Mouse (Mus musculus) kidney, embryonic 16.5 days (tissue): ENCODE measurements around the gene Sirt7. TPM values are rescaled to one million over a fixed set of nuclear protein-coding genes. Genes with fewer than 3 reads are reported as not detected.

Experiments
- ATAC-seq: fragments of 200-750 bp; cut with Nextera tagmentation; 2 replicates; pipeline ENCODE4 v1.8.0; 2017; ENCODE audit warnings: moderate TSS enrichment; ENCODE audit not compliant: low FRiP score, low TSS enrichment
- H3K27ac ChIP-seq: fragments of 300-500 bp; sonication (generic); 2 replicates; pipeline ENCODE4 v1.5.1; 2014; ENCODE audit warnings: low read length
- H3K27me3 ChIP-seq: fragments of 300-500 bp; sonication (generic); 2 replicates; pipeline ENCODE4 v1.6.1; 2014; ENCODE audit warnings: low read length, control low read depth, mixed read lengths; ENCODE audit not compliant: insufficient read depth
- H3K36me3 ChIP-seq: fragments of 300-500 bp; sonication (generic); 2 replicates; pipeline ENCODE4 v1.6.1; 2014; ENCODE audit warnings: low read length, control low read depth, mixed read lengths; ENCODE audit not compliant: insufficient read depth
- H3K4me1 ChIP-seq: fragments of 300-500 bp; sonication (generic); 2 replicates; pipeline ENCODE4 v1.6.1; 2014; ENCODE audit warnings: low read length, control low read depth, mixed read lengths; ENCODE audit not compliant: insufficient read depth
- H3K4me2 ChIP-seq: fragments of 300-500 bp; sonication (generic); replicated peaks from 2 replicates; pipeline ENCODE4 v1.6.1; 2014; ENCODE audit warnings: low read depth, low read length
- H3K4me3 ChIP-seq: fragments of 300-500 bp; sonication (generic); 2 replicates; pipeline ENCODE4 v1.5.1; 2014; ENCODE audit warnings: mild to moderate bottlenecking, low read length
- H3K9ac ChIP-seq: fragments of 300-500 bp; sonication (generic); replicated peaks from 2 replicates; pipeline ENCODE4 v1.6.1; 2014; ENCODE audit warnings: low read length
- H3K9me3 ChIP-seq: fragments of 300-500 bp; sonication (generic); 2 replicates; pipeline ENCODE4 v1.6.1; 2016; ENCODE audit warnings: low read length, control low read depth
- WGBS: fragments of 180-500 bp; shearing (Covaris S2); extraction: QIAGEN DNeasy Blood & Tissue Kit; methylation state at CpG from one replicate; pipeline ENCODE4 v1.1.7; 2014; 5-methylcytosine and 5-hydroxymethylcytosine counted together
- polyA plus RNA-seq: library from polyadenylated mRNA; unstranded; fragments of >200 nt; fragmentation: Nextera tagmentation; extraction: Ambion mirVana; gene quantifications from 2 replicates; pipeline ENCODE4 v1.2.1, GENCODE M21; 2015

The Sirt7 gene
- polyA plus RNA-seq, 1 experiment from 2014 or later: 39.3 TPM

- Histone ChIP-seq H3K27ac (no peak overlapping the region), H3K9ac (peak overlapping the region; percentile 53), H3K4me2 (peak overlapping the region; percentile 69), H3K9me3 (no peaks in the 10 kb centered on the region), H3K4me3 (peak overlapping the region; percentile 52), H3K4me1 (peaks cover 17% of the 10 kb centered on the region; the same call in 1 of the 2 replicates), H3K27me3 (peaks cover 64% of the 10 kb centered on the region), H3K36me3 (no peaks in the 10 kb centered on the region)
- ATAC-seq: 0 out of 2 replicates have a peak, but pooled peaks have one; percentile 3
- 2% methylated on average over 49 of the region's 50 CpGs for WGBS
These were observed 34.7 kb upstream of the Sirt7 start for GRCm38 (mm10) chr11:120659509-120660300.

GRCm38 (mm10) chr11:120658876-120659410 is 33.9 kb upstream of the Sirt7 start:
- no peak for ATAC-seq
- H3K9ac ChIP-seq: no peak overlapping the region
- peaks cover 64% of the 10 kb centered on the region for H3K27me3 ChIP-seq
- H3K36me3 ChIP-seq: no peaks in the 10 kb centered on the region
- H3K27ac ChIP-seq: no peak overlapping the region
- WGBS: 3% methylated on average over 24 of the region's 24 CpGs
- H3K4me2 ChIP-seq: peak overlapping the region; percentile 36; the same call in 1 of the 2 replicates
- peaks cover 17% of the 10 kb centered on the region; the same call in 1 of the 2 replicates for H3K4me1 ChIP-seq
- H3K4me3 ChIP-seq: peak overlapping the region; percentile 22
- H3K9me3 ChIP-seq: no peaks in the 10 kb centered on the region

GRCm38 (mm10) chr11:120657301-120657700 is 32.3 kb upstream of the Sirt7 start:
- ATAC-seq: no peak

GRCm38 (mm10) chr11:120654741-120655140 is 29.7 kb upstream of the Sirt7 start:
- no peaks in the 10 kb centered on the region for H3K36me3 ChIP-seq
- peaks cover under 1% of the 10 kb centered on the region; the same call in 1 of the 2 replicates for H3K4me1 ChIP-seq
- peaks cover 26% of the 10 kb centered on the region for H3K27me3 ChIP-seq
- H3K9ac ChIP-seq: no peak overlapping the region
- H3K27ac ChIP-seq: no peak overlapping the region
- WGBS: 84% methylated on average over 3 of the region's 3 CpGs
- no peaks in the 10 kb centered on the region for H3K9me3 ChIP-seq
- H3K4me3 ChIP-seq: no peak overlapping the region
- no peak overlapping the region for H3K4me2 ChIP-seq
- ATAC-seq: no peak

More at GRCm38 (mm10) chr11:120657301-120657700, 32.3 kb upstream of the Sirt7 start:
- Histone ChIP-seq H3K4me2 (no peak overlapping the region), H3K36me3 (no peaks in the 10 kb centered on the region), H3K4me3 (no peak overlapping the region), H3K9me3 (no peaks in the 10 kb centered on the region), H3K27me3 (peaks cover 52% of the 10 kb centered on the region), H3K9ac (no peak overlapping the region), H3K27ac (no peak overlapping the region), H3K4me1 (peaks cover 17% of the 10 kb centered on the region; the same call in 1 of the 2 replicates)
- WGBS: 91% methylated on average over 4 of the region's 4 CpGs

- H3K9me3 ChIP-seq: no peaks in the 10 kb centered on the region
- H3K4me2 ChIP-seq: no peak overlapping the region
- no peaks in the 10 kb centered on the region for H3K36me3 ChIP-seq
- no peak overlapping the region for H3K4me3 ChIP-seq
- no peak for ATAC-seq
- no peak overlapping the region for H3K9ac ChIP-seq
- WGBS: 70% methylated on average over 3 of the region's 3 CpGs
- H3K27me3 ChIP-seq: no peaks in the 10 kb centered on the region
- no peak overlapping the region for H3K27ac ChIP-seq
- peaks cover 8% of the 10 kb centered on the region for H3K4me1 ChIP-seq
These were observed 26.8 kb upstream of the Sirt7 start for GRCm38 (mm10) chr11:120651872-120652271.

GRCm38 (mm10) chr11:120648001-120648476 is 23.0 kb upstream of the Sirt7 start, which contains the start of gene Myadml2:
Gene Myadml2, minus strand, starts transcription at chr11:120648158.
- peaks cover 13% of the 10 kb centered on the region for H3K4me1 ChIP-seq
- no peaks in the 10 kb centered on the region for H3K36me3 ChIP-seq
- no peaks in the 10 kb centered on the region for H3K9me3 ChIP-seq
- peak within 1 kb of the TSS; percentile 43 for H3K9ac ChIP-seq
- 4% methylated on average over 13 of the region's 13 CpGs for WGBS
- no peak for ATAC-seq
- peak within 1 kb of the TSS; percentile 32 for H3K4me3 ChIP-seq
- no peaks in the 10 kb centered on the region for H3K27me3 ChIP-seq
- no peak within 1 kb of the TSS for H3K27ac ChIP-seq
- H3K4me2 ChIP-seq: peak within 1 kb of the TSS; percentile 54

- WGBS: 86% methylated on average over 35 of the region's 35 CpGs
- Histone ChIP-seq H3K4me3 (no peak overlapping the region), H3K9me3 (no peaks in the 10 kb centered on the region), H3K4me2 (peak overlapping the region; percentile 54; the same call in 1 of the 2 replicates), H3K27me3 (no peaks in the 10 kb centered on the region), H3K36me3 (no peaks in the 10 kb centered on the region), H3K4me1 (peaks cover 18% of the 10 kb centered on the region), H3K27ac (no peak overlapping the region), H3K9ac (peak overlapping the region; percentile 9)
- ATAC-seq: no peak
These were observed 22.2 kb upstream of the Sirt7 start for GRCm38 (mm10) chr11:120647047-120647830.

- no peaks in the 10 kb centered on the region for H3K36me3 ChIP-seq
- H3K4me3 ChIP-seq: peak within 1 kb of the TSS; percentile 62
- no peaks in the 10 kb centered on the region for H3K9me3 ChIP-seq
- H3K27me3 ChIP-seq: no peaks in the 10 kb centered on the region
- H3K4me1 ChIP-seq: peaks cover 18% of the 10 kb centered on the region
- H3K4me2 ChIP-seq: peak within 1 kb of the TSS; percentile 74
- H3K9ac ChIP-seq: peak within 1 kb of the TSS; percentile 74
- ATAC-seq: peak; percentile 99
- under 1% methylated on average over 15 of the region's 15 CpGs for WGBS
- H3K27ac ChIP-seq: 0 out of 2 replicates have a peak within 1 kb of the TSS, but pooled peaks have one; percentile 25
These were observed 18.6 kb upstream of the Sirt7 start, which contains the start of gene Pycr1 for GRCm38 (mm10) chr11:120643601-120643987. Gene Pycr1, minus strand, starts transcription at chr11:120643769.

GRCm38 (mm10) chr11:120642939-120643600 is 18.0 kb upstream of the Sirt7 start:
- ATAC-seq: peak; percentile 51
- no peaks in the 10 kb centered on the region for H3K9me3 ChIP-seq
- H3K4me2 ChIP-seq: peak overlapping the region; percentile 74
- peak overlapping the region; percentile 74 for H3K9ac ChIP-seq
- H3K4me3 ChIP-seq: peak overlapping the region; percentile 62
- no peaks in the 10 kb centered on the region for H3K27me3 ChIP-seq
- peaks cover 16% of the 10 kb centered on the region for H3K4me1 ChIP-seq
- under 1% methylated on average over 18 of the region's 18 CpGs for WGBS
- H3K27ac ChIP-seq: 0 out of 2 replicates have a peak overlapping the region, but pooled peaks have one; percentile 25
- no peaks in the 10 kb centered on the region for H3K36me3 ChIP-seq
